ENCODE assay signal across 8 mouse cellular contexts in genomic region chr10:22273684-22274305, GRCm38 (mm10).
DNase-seq lines count a peak whose midpoint lies in the region; ATAC-seq lines count a peak whose summit lies in the region.

No protein-coding gene starts in this region.

- no peak overlapping the region for H3K27ac ChIP-seq in lung, embryonic 15.5 days
- H3K27ac ChIP-seq in forebrain, embryonic 11.5 days (ENCODE audit: low read depth, low read length), result no peak overlapping the region
- H3K27ac ChIP-seq in liver, embryonic 12.5 days, result no peak overlapping the region
- H3K27ac ChIP-seq in stomach, embryonic 14.5 days (ENCODE audit: low read length), result no peak overlapping the region

- H3K9ac ChIP-seq in lung, embryonic 15.5 days, result peak overlapping the region; percentile 27
- peak overlapping the region; percentile 27 for H3K9ac ChIP-seq in forebrain, embryonic 11.5 days (ENCODE audit: low read length)
- no peak overlapping the region for H3K9ac ChIP-seq in liver, embryonic 12.5 days
- H3K9ac ChIP-seq in stomach, embryonic 14.5 days (replicated peaks; ENCODE audit: low read depth, low read length), result no peak overlapping the region

- no peaks in the 10 kb centered on the region for H3K9me3 ChIP-seq in lung, embryonic 15.5 days
- no peaks in the 10 kb centered on the region for H3K9me3 ChIP-seq in forebrain, embryonic 11.5 days (ENCODE audit: control insufficient read depth, low read length)
- H3K9me3 ChIP-seq in liver, embryonic 12.5 days (replicated peaks), result no peaks in the 10 kb centered on the region
- H3K9me3 ChIP-seq in stomach, embryonic 14.5 days (ENCODE audit: control insufficient read depth, low read depth, low read length), result no peaks in the 10 kb centered on the region

- no peaks in the 10 kb centered on the region for H3K36me3 ChIP-seq in lung, embryonic 15.5 days
- H3K36me3 ChIP-seq in forebrain, embryonic 11.5 days (ENCODE audit: control insufficient read depth, insufficient read depth, low read length), result no peaks in the 10 kb centered on the region
- H3K36me3 ChIP-seq in liver, embryonic 12.5 days, result no peaks in the 10 kb centered on the region
- no peaks in the 10 kb centered on the region for H3K36me3 ChIP-seq in stomach, embryonic 14.5 days (ENCODE audit: control insufficient read depth, insufficient read depth, low read length)

- H3K4me2 ChIP-seq in lung, embryonic 15.5 days, result peak overlapping the region; percentile 95
- H3K4me2 ChIP-seq in forebrain, embryonic 11.5 days (ENCODE audit: low read depth, low read length, severe bottlenecking), result peak overlapping the region; percentile 79
- peak overlapping the region; percentile 63 for H3K4me2 ChIP-seq in liver, embryonic 12.5 days
- peak overlapping the region; percentile 89 for H3K4me2 ChIP-seq in stomach, embryonic 14.5 days (replicated peaks; ENCODE audit: low read depth, low read length)

- under 1% methylated on average over 41 of the region's 41 CpGs for WGBS in lung, embryonic 15.5 days
- under 1% methylated on average over 41 of the region's 41 CpGs for WGBS in forebrain, embryonic 11.5 days
- WGBS in liver, embryonic 12.5 days (ENCODE audit: insufficient replicate concordance), result under 1% methylated on average over 41 of the region's 41 CpGs
- 1% methylated on average over 41 of the region's 41 CpGs for whole genome bisulfite sequencing in stomach, embryonic 14.5 days

- ATAC-seq in lung, embryonic 15.5 days (ENCODE audit: borderline replicate concordance, extremely low read depth, low FRiP score, low TSS enrichment), result peak; percentile 56; the same call in 1 of the 2 replicates
- peak; percentile 8; the same call in 1 of the 2 replicates for ATAC-seq in forebrain, embryonic 11.5 days (replicated peaks; ENCODE audit: low FRiP score)
- no peak for ATAC-seq in liver, embryonic 12.5 days
- ATAC-seq in stomach, embryonic 14.5 days (ENCODE audit: insufficient number of reproducible peaks, insufficient read depth, low FRiP score, low read depth), result no peak

- no peak for DNase-seq in lung, postnatal 14 days
- DNase-seq in forebrain, embryonic 11.5 days (ENCODE audit: low spot score), result peak; percentile 64
- no peak for DNase-seq in thymus, postnatal 36 days
- no peak for DNase-seq in spleen, postnatal 10 days (ENCODE audit: low spot score in 2 of 2)
- DNase-seq in thymus, adult 18-20 months, result no peak

- H3K4me1 ChIP-seq in lung, embryonic 15.5 days, result no peaks in the 10 kb centered on the region
- H3K4me1 ChIP-seq in forebrain, embryonic 11.5 days (replicated peaks; ENCODE audit: control insufficient read depth, insufficient read depth, low read length), result peaks cover 2% of the 10 kb centered on the region; the same call in 1 of the 2 replicates
- no peaks in the 10 kb centered on the region for H3K4me1 ChIP-seq in liver, embryonic 12.5 days
- H3K4me1 ChIP-seq in stomach, embryonic 14.5 days (ENCODE audit: control insufficient read depth, insufficient read depth, low read length), result no peaks in the 10 kb centered on the region

- H3K27me3 ChIP-seq in lung, embryonic 15.5 days, result peaks cover 3% of the 10 kb centered on the region; the same call in 1 of the 2 replicates
- peaks cover 2% of the 10 kb centered on the region; the same call in 1 of the 2 replicates for H3K27me3 ChIP-seq in forebrain, embryonic 11.5 days (ENCODE audit: control insufficient read depth, insufficient read depth, low read length)
- H3K27me3 ChIP-seq in liver, embryonic 12.5 days (replicated peaks), result peaks cover 18% of the 10 kb centered on the region
- H3K27me3 ChIP-seq in stomach, embryonic 14.5 days (ENCODE audit: control insufficient read depth, insufficient read depth, low read length), result no peaks in the 10 kb centered on the region

- peak overlapping the region; percentile 53 for H3K4me3 ChIP-seq in lung, embryonic 15.5 days
- H3K4me3 ChIP-seq in forebrain, embryonic 11.5 days (ENCODE audit: low read depth, low read length), result peak overlapping the region; percentile 43
- H3K4me3 ChIP-seq in liver, embryonic 12.5 days, result peak overlapping the region; percentile 44
- peak overlapping the region; percentile 47 for H3K4me3 ChIP-seq in stomach, embryonic 14.5 days (ENCODE audit: low read depth, low read length)

Comparison
In these comparisons a context has a peak if more than half of its experiments do, and no peak if none do; other contexts are left out.
1. ATAC-seq: peak in lung, embryonic 15.5 days (single experiment) and forebrain, embryonic 11.5 days (single experiment); none in liver, embryonic 12.5 days (single experiment) and stomach, embryonic 14.5 days (single experiment).
2. H3K9ac ChIP-seq: peak in lung, embryonic 15.5 days (single experiment) and forebrain, embryonic 11.5 days (single experiment); none in liver, embryonic 12.5 days (single experiment) and stomach, embryonic 14.5 days (single experiment).
3. Peak in every context shown above with its lines, with median percentiles within 50 percentile points of each other: H3K4me2 ChIP-seq and H3K4me3 ChIP-seq.